Comparison of ENCODE assay signal across 9 mouse cellular contexts in genomic region chr1:156676171-156676570, GRCm38 (mm10). TPM values are rescaled to one million over a fixed set of nuclear protein-coding genes. Genes with fewer than 3 reads are reported as not detected.
DNase-seq lines count a peak whose midpoint lies in the region; ATAC-seq and TF ChIP-seq lines count a peak whose summit lies in the region.
"Had no signal": no experiment of that assay in that cellular context is flagged by ENCODE, and none has a peak within 500 bp of the region (broad histone marks: within the 10 kb centered on the region; RNA-seq: fewer than 3 reads in every experiment).

No protein-coding gene starts in this region.

- no peaks in the 10 kb centered on the region for H3K4me1 ChIP-seq in MEL (ENCODE audit: control insufficient read depth in 1 of 2, insufficient read depth in 2 of 2, low read length in 2 of 2)
- H3K4me1 ChIP-seq in liver, adult 2 months (ENCODE audit: control insufficient read depth, insufficient read depth, low read length), result peaks cover 5% of the 10 kb centered on the region

- H3K9me3 ChIP-seq in MEL (replicated peaks; ENCODE audit: insufficient read depth, low read length), result no peaks in the 10 kb centered on the region
- H3K9me3 ChIP-seq: heart, embryonic 15.5 days had no signal

- peak; percentile 52 for ATAC-seq in granulocyte monocyte progenitor cell, adult 5-6 weeks (replicated peaks; ENCODE audit: poor library complexity, severe bottlenecking)

- TF ChIP-seq RAD21 in MEL (IDR thresholded peaks at IDR 0.05; ENCODE audit: low read depth, low read length), result peak; percentile 79

- no peak overlapping the region for H3K27ac ChIP-seq in layer of hippocampus, adult 2 months
- no peak overlapping the region for H3K27ac ChIP-seq in MEL (ENCODE audit: control insufficient read depth, low read depth, low read length)
- H3K27ac ChIP-seq in liver, adult 2 months (replicated peaks; ENCODE audit: insufficient read depth, low read depth, low read length), result no peak overlapping the region
- H3K27ac ChIP-seq: heart, embryonic 15.5 days had no signal

- TF ChIP-seq EP300 in MEL (IDR thresholded peaks at IDR 0.05; ENCODE audit: low read depth in 1 of 2, low read length in 2 of 2), result no peak

- no peaks in the 10 kb centered on the region for H3K27me3 ChIP-seq in MEL (ENCODE audit: control insufficient read depth in 1 of 2, insufficient read depth in 2 of 2, low read length in 2 of 2)
- no peaks in the 10 kb centered on the region for H3K27me3 ChIP-seq in liver, adult 2 months (ENCODE audit: control insufficient read depth, insufficient read depth, low read length)
- H3K27me3 ChIP-seq: heart, embryonic 15.5 days had no signal

- TF ChIP-seq CTCF in layer of hippocampus, adult 2 months (conservative IDR thresholded peaks at IDR 0.05), result peak; percentile 88
- peak; percentile 85 to 91 (median 86) for TF ChIP-seq CTCF in MEL (IDR thresholded peaks at IDR 0.05 in 2 of 3, conservative IDR thresholded peaks at IDR 0.05 in 1 of 3; ENCODE audit: control insufficient read depth in 1 of 3, insufficient read depth in 1 of 3, low read depth in 2 of 3, low read length in 3 of 3, poor library complexity in 1 of 3, severe bottlenecking in 1 of 3)
- TF ChIP-seq CTCF in brain, embryonic 14.5 days (IDR thresholded peaks at IDR 0.05; ENCODE audit: borderline replicate concordance, extremely low read depth, insufficient read depth, insufficient read length), result peak; percentile 82
- TF ChIP-seq CTCF in liver, adult 2 months (IDR thresholded peaks at IDR 0.05; ENCODE audit: low read depth, low read length), result peak; percentile 88

- TF ChIP-seq POLR2A in MEL (IDR thresholded peaks at IDR 0.05; ENCODE audit: control insufficient read depth in 1 of 2, insufficient read depth in 1 of 2, low read depth in 1 of 2, low read length in 2 of 2, poor library complexity in 1 of 2), result no peak
- TF ChIP-seq POLR2A in brain, embryonic 14.5 days (IDR thresholded peaks at IDR 0.05; ENCODE audit: borderline replicate concordance, extremely low read depth, insufficient read depth, insufficient read length, poor library complexity, severe bottlenecking), result no peak
- TF ChIP-seq POLR2A in liver, adult 2 months (IDR thresholded peaks at IDR 0.05; ENCODE audit: extremely low read depth, insufficient read depth, low read length), result no peak

- H3K9ac ChIP-seq in MEL (ENCODE audit: control insufficient read depth, low read depth, low read length, poor library complexity, severe bottlenecking), result no peak overlapping the region
- no peak overlapping the region for H3K9ac ChIP-seq in liver, adult 2 months (ENCODE audit: low read depth, low read length)
- H3K9ac ChIP-seq: heart, embryonic 15.5 days had no signal

- 15% methylated on average over 12 of the region's 12 CpGs for WGBS in liver, adult 2 months

- no peaks in the 10 kb centered on the region; the same call in 1 of the 2 replicates for H3K79me2 ChIP-seq in MEL (ENCODE audit: control insufficient read depth, insufficient read depth, low read length, poor library complexity)
- no peaks in the 10 kb centered on the region for H3K79me2 ChIP-seq in liver, adult 2 months (ENCODE audit: control insufficient read depth, insufficient read depth, low read length)

- H3K36me3 ChIP-seq in MEL (ENCODE audit: control insufficient read depth in 1 of 2, insufficient read depth in 2 of 2, low read length in 2 of 2), result peaks cover 0 to 3% of the 10 kb centered on the region in 2 experiments; a peak in 2 of 4 replicates
- H3K36me3 ChIP-seq in liver, adult 2 months (ENCODE audit: control insufficient read depth, insufficient read depth, low read length), result 0 out of 2 replicates have a peak, but pooled peaks cover 2% of the 10 kb centered on the region

- H3K4me3 ChIP-seq in layer of hippocampus, adult 2 months, result no peak overlapping the region
- H3K4me3 ChIP-seq in MEL (ENCODE audit: control insufficient read depth in 1 of 2, insufficient read depth in 1 of 2, low read depth in 2 of 2, low read length in 2 of 2), result no peak overlapping the region
- H3K4me3 ChIP-seq in liver, adult 2 months (ENCODE audit: insufficient read depth, low read depth, low read length), result no peak overlapping the region
- H3K4me3 ChIP-seq: heart, embryonic 15.5 days had no signal

- DNase-seq in layer of hippocampus, adult 2 months (ENCODE audit: low spot score in 2 of 2), result no peak
- DNase-seq in layer of hippocampus, postnatal 36 days, result no peak
- peak; percentile 90 for DNase-seq in MEL (ENCODE audit: low read depth, low spot score)
- peak; percentile 73 for DNase-seq in brain, embryonic 14.5 days (ENCODE audit: low read depth)
- peak; percentile 62 for DNase-seq in liver, adult 2 months (ENCODE audit: extremely low read depth, low read depth, low spot score)
- DNase-seq in retina, postnatal 7 days (ENCODE audit: low read depth, low spot score), result peak; percentile 32
- DNase-seq in urinary bladder, adult 2 months (ENCODE audit: low spot score), result no peak

TF ChIP-seq in MEL, 35 proteins besides CTCF, POLR2A, EP300 and RAD21:
- no peak for TF ChIP-seq TCF12 (IDR thresholded peaks at IDR 0.05; ENCODE audit: low read depth, low read length)
- TF ChIP-seq ZNF384 (IDR thresholded peaks at IDR 0.05; ENCODE audit: low read depth, low read length), result no peak
- TF ChIP-seq GATA1 (IDR thresholded peaks at IDR 0.05; ENCODE audit: low read depth, low read length), result no peak
- TF ChIP-seq ZC3H11A (IDR thresholded peaks at IDR 0.05; ENCODE audit: low read depth, low read length), result peak; percentile 61
- no peak for TF ChIP-seq ZMIZ1 (IDR thresholded peaks at IDR 0.05; ENCODE audit: low read depth, low read length)
- TF ChIP-seq ELF1 (IDR thresholded peaks at IDR 0.05; ENCODE audit: low read depth, low read length), result peak; percentile 62; the same call in 1 of the 2 replicates
- no peak for TF ChIP-seq GABPA (IDR thresholded peaks at IDR 0.05; ENCODE audit: low read depth, low read length)
- TF ChIP-seq MYB (IDR thresholded peaks at IDR 0.05; ENCODE audit: low read depth, low read length), result no peak
- no peak for TF ChIP-seq ETS1 (IDR thresholded peaks at IDR 0.05; ENCODE audit: low read depth, low read length)
- TF ChIP-seq MXI1 (IDR thresholded peaks at IDR 0.05; ENCODE audit: low read depth, low read length), result no peak
- TF ChIP-seq USF1 (IDR thresholded peaks at IDR 0.05; ENCODE audit: low read depth, low read length), result no peak
- no peak for TF ChIP-seq MAFK (IDR thresholded peaks at IDR 0.05; ENCODE audit: borderline replicate concordance, low read depth, low read length)
- no peak for TF ChIP-seq NRF1 (IDR thresholded peaks at IDR 0.05; ENCODE audit: insufficient read depth, low read depth, low read length, poor library complexity, severe bottlenecking)
- peak; percentile 72 for TF ChIP-seq SMC3 (IDR thresholded peaks at IDR 0.05; ENCODE audit: low read depth, low read length)
- TF ChIP-seq RCOR1 (IDR thresholded peaks at IDR 0.05; ENCODE audit: low read depth, low read length), result no peak
- TF ChIP-seq CHD2 (IDR thresholded peaks at IDR 0.05; ENCODE audit: low read length), result no peak
- 0 out of 2 replicates have a peak, but pooled peaks have one; percentile 40 for TF ChIP-seq MYC (IDR thresholded peaks at IDR 0.05; ENCODE audit: low read depth, low read length)
- no peak for TF ChIP-seq POLR2AphosphoS2 (IDR thresholded peaks at IDR 0.05; ENCODE audit: low read length)
- TF ChIP-seq POLR2AphosphoS5 (IDR thresholded peaks at IDR 0.05; ENCODE audit: borderline replicate concordance, low read depth, low read length), result no peak
- no peak for TF ChIP-seq TBP (IDR thresholded peaks at IDR 0.05; ENCODE audit: low read depth, low read length)
- TF ChIP-seq UBTF (IDR thresholded peaks at IDR 0.05; ENCODE audit: borderline replicate concordance, insufficient read depth, low read depth, low read length), result no peak
- TF ChIP-seq MAX (IDR thresholded peaks at IDR 0.05; ENCODE audit: low read length), result 0 out of 2 replicates have a peak, but pooled peaks have one; percentile 18
- no peak for TF ChIP-seq MEF2A (IDR thresholded peaks at IDR 0.05; ENCODE audit: extremely low read depth, insufficient replicate concordance, low read depth, low read length, poor library complexity, severe bottlenecking)
- TF ChIP-seq SIN3A (IDR thresholded peaks at IDR 0.05; ENCODE audit: low read length), result peak; percentile 34; the same call in 1 of the 2 replicates
- no peak for TF ChIP-seq KAT2A (conservative IDR thresholded peaks at IDR 0.05; ENCODE audit: low read depth, low read length)
- no peak for TF ChIP-seq CHD1 (IDR thresholded peaks at IDR 0.05; ENCODE audit: low read depth, low read length)
TF ChIP-seq in MEL: peak in this region for 6.

RNA-seq across cellular contexts. Expression of gene Tor3a, which starts 2.0 kb away (rescaled TPM):
- total RNA-seq in layer of hippocampus, adult 2 months (2021), result 1 to 10 TPM; 7.1 to 8.2 TPM
- 1 to 10 TPM; 5.9 to 7.1 TPM for total RNA-seq in layer of hippocampus, postnatal 36 days (2021)
- 6.7 and 7.1 TPM in 2 replicates for total RNA-seq in MEL (2012; rRNA removed)
- 1 to 10 TPM in 1 of 2 experiments, not detected in 1; 9.4 TPM for polyA plus RNA-seq in MEL (2012; ENCODE audit: insufficient read depth in 1 of 2, insufficient read length in 2 of 2, low read depth in 1 of 2, low replicate concordance in 2 of 2, missing spikeins in 1 of 2)
- polyA plus RNA-seq in brain, embryonic 14.5 days (2012; rRNA removed), result 2.7 and 3.0 TPM in 2 replicates
- 35.6 and 40.0 TPM in 2 replicates for total RNA-seq in granulocyte monocyte progenitor cell, adult 5-6 weeks (2014; fragmentation: Nextera tagmentation)
- total RNA-seq in granulocyte monocyte progenitor cell, adult 5-6 weeks (2017), result 33.5 and 33.6 TPM in 2 replicates
- 3.9 and 4.6 TPM in 2 replicates for total RNA-seq in liver, adult 2 months (2014; rRNA removed)
- polyA plus RNA-seq in liver, adult 2 months (2012; rRNA removed), result 4.4 and 9.3 TPM in 2 replicates
- polyA plus RNA-seq in urinary bladder, adult 2 months (2012; rRNA removed), result 21.3 and 24.3 TPM in 2 replicates

RNA-seq across cellular contexts. Expression of gene Fam20b, which starts 42.7 kb away (rescaled TPM):
- 10 to 100 TPM; 75.4 to 78.3 TPM for total RNA-seq in layer of hippocampus, adult 2 months (2021)
- 10 to 100 TPM; 76.5 to 78.5 TPM for total RNA-seq in layer of hippocampus, postnatal 36 days (2021)
- 19.4 and 19.6 TPM in 2 replicates for total RNA-seq in MEL (2012; rRNA removed)
- polyA plus RNA-seq in MEL (2012; ENCODE audit: insufficient read depth in 1 of 2, insufficient read length in 2 of 2, low read depth in 1 of 2, low replicate concordance in 2 of 2, missing spikeins in 1 of 2), result 10 to 100 TPM in 1 of 2 experiments, not detected in 1; 22.0 TPM
- 31.1 and 44.4 TPM in 2 replicates for polyA plus RNA-seq in brain, embryonic 14.5 days (2012; rRNA removed)
- 18.6 and 30.9 TPM in 2 replicates for total RNA-seq in granulocyte monocyte progenitor cell, adult 5-6 weeks (2014; fragmentation: Nextera tagmentation)
- total RNA-seq in granulocyte monocyte progenitor cell, adult 5-6 weeks (2017), result 44.5 and 47.2 TPM in 2 replicates
- 11.2 and 11.4 TPM in 2 replicates for total RNA-seq in liver, adult 2 months (2014; rRNA removed)
- polyA plus RNA-seq in liver, adult 2 months (2012; rRNA removed), result 6.8 and 8.0 TPM in 2 replicates
- polyA plus RNA-seq in urinary bladder, adult 2 months (2012; rRNA removed), result 31.7 and 39.2 TPM in 2 replicates

Comparison
In these comparisons a context has a peak if more than half of its experiments do, and no peak if none do; other contexts are left out.
1. DNase-seq: peak in MEL (single experiment), brain, embryonic 14.5 days (single experiment), liver, adult 2 months (single experiment) and retina, postnatal 7 days (single experiment); none in layer of hippocampus, adult 2 months (0 of 2), layer of hippocampus, postnatal 36 days (0 of 2) and urinary bladder, adult 2 months (single experiment).
2. Peak in every context shown above with its lines, with median percentiles within 50 percentile points of each other: CTCF ChIP-seq.